Mouse (Mus musculus): ENCODE data around the gene Pde2a.

- TF ChIP-seq CTCF (IDR thresholded peaks at IDR 0.05; ENCODE audit: borderline replicate concordance, insufficient read depth, low read length), result no peak
- no peak for TF ChIP-seq POLR2A (IDR thresholded peaks at IDR 0.05; ENCODE audit: low read depth, low read length)
Measured at GRCm38 (mm10) chr7:101457283-101457682, 35.8 kb downstream of the Pde2a start.
